Mouse (Mus musculus) left cerebral cortex, adult 18-20 months (tissue): ENCODE measurements at regions not wholly inside any gene's neighbourhood (a gene's known extent, or its start where the extent isn't known, plus 50 kb on each side); places are given as distances from the start of the nearest gene placed in this dataset.
A peak's percentile ranks its signal among the peaks of the same experiment; 100 is the strongest.

Source experiments
- DNase-seq, 2 experiments: peaks; one replicate each; pipeline ENCODE4 v3.0.0; 2021 to 2022; ENCODE audit warnings: low spot score in 2 of 2, mixed read lengths in 1 of 2

DNA sequence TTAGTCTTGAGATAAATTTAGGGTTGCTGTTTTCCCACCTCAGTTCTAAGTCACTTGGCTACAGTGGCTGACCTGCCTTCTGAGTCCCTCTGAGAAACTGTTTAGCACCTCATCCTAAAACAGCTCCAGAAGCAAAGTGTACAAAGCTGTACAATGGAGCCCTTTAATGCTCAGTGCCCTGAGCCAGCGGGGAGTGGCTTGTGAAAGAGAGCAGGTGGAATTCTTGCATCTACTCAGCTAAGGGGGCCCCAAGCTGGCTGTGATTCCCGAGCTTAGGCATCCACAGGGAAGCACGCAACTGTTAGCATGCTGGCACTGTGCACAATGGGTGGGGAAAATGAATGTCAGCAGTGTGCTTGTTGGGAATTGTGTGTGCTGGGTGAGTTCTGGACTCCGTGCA lies 63.2 kb upstream of the Kcnj15 start:
- no peak for DNase-seq

DNA sequence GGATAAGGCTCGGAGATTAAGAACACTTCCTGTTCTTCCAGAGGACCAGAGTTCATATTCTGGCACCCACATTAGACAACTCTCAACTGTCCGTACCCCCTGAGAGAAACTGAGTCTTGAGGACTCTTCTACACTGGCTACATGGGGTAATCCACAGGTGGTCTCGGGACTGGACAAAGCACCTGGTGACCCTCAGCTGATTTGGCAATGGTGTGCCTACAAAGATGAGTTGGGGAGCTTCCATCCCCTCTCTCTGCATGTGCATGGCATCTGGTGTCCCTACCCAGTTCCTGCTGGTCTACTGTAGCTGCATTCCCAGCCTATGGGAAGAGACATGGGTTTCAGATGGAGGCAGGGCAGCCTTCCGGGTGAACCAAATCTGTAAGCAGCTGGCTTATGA lies 61.2 kb upstream of the Kcnj15 start:
- no peak for DNase-seq

DNA sequence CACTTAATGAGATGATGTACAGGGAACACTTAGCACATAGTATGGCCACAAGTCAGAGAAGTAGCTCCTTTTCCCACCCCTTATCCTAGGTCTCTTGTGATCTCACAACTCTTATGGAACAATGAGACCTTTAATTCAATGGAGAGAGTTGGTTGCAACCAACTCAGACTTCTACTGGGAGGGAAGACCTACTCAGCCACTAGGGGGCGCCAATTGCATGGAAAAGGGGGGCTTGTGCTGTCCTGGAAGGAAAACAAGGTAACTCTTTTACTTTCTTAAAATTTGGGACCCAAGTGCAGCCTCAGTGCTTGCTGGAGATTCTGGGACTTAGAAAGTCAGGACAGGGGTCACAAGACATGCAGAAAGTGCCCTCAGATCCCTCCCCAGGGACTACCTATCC lies 60.7 kb upstream of the Kcnj15 start:
- DNase-seq: peak; percentile 57 to 89

DNA sequence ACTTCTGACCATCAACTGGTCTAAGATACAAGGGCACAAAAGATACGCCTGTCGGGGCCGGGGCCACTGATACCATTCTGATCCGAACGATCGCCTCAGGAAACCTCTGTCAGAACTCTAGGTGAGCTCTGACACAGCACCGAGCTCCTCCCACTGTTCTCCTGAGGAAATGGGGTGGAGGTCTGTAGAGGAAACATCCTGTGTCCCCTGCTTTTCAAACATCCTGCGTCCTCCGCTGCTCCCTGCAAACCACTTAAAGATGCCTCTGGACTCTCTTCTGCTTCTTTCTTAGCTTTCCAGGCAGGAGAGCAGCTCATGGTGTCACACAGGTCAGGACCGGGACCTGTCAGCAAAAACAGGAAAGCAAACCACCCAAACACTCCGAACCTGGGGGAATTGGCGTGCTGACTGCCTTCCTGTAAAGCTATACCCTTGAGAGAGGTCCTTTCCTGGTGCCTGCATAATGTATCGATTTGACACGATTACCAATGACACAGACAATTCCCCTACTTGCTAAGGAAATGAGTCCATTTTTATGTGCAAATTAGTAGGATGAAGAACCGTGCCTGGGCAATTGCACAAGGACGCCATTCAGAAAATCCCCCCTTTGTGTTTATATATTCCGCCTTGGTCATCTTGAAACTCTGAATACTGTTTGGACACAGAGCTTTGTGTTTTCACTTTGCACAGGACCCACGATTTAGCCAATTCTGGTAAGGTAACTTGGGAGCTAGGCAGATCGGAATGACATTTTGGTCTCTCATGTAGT lies 58.4 kb upstream of the Kcnj15 start:
- DNase-seq: no peak

DNA sequence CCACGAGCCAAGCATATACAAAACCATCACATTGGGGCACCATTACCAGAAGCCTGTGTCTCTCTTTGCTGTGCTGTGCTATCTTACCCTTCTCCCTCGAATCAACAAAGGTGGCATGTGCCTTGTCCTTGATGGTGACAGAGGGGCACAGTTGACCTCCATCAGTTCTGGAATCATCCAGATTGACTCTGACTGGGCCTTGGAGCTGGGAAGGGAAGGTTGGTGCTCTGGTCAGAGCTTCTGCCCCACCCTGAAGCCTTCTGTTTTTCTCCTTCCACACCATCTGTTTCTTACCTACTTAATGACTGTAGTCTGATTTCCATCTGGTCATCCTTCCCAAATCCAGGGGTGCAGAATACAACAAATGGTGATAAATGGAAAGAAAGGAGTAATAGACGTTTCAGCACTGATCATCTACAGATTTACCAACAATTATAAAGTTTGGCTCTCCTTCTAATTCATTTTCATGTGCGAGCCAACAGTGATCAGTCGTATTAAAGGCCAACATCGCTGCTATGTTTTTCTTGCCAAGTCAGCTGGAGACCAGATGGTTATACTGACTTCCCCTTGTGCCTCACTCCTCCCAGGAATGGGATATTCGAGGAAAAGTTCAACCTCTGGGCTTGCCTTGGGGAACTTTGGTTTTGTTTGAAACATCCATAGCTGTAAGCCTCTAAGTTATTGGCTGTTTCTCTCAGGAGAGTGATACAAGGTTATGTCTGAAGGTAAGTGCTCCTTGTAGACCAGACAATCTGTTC lies 55.1 kb upstream of the Kcnj15 start:
- no peak for DNase-seq

DNA sequence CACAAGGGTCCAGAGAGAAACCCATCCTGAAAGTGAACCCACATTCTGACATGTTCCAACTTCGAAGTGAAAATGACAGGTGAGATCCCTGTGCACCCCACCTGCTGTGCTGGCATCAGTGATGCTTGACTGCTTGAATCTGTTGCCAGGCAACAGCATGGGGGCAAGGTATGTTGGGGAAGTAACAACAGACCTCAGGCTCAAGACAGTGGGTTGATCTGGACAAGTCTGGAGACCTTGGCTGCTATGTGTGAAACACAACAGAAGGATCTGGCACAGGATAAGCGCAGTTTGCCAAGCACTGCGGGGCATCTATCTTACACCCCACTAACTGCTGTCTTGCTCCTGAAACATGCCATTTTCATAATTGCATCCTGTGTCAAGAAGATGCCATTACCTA lies 54.3 kb upstream of the Kcnj15 start:
- no peak for DNase-seq

DNA sequence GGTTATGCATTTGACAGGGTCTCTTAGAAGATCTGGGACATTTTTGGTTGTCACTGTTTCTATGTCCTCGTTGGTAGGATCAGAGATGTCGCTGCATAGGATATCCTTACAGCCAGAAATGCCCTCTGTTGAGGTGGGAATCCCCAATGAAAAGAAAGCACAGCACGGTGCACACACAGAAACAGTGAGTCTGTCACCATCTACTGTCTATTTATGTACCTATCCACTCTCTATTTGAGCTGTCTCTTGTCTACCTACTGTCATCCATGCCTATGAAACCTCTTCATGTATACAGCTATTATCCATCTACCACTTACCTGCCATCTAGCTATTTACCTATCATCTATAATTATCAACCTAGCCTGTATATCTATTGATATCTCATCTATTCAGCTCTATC lies 53.6 kb upstream of the Kcnj15 start:
- DNase-seq: no peak

DNA sequence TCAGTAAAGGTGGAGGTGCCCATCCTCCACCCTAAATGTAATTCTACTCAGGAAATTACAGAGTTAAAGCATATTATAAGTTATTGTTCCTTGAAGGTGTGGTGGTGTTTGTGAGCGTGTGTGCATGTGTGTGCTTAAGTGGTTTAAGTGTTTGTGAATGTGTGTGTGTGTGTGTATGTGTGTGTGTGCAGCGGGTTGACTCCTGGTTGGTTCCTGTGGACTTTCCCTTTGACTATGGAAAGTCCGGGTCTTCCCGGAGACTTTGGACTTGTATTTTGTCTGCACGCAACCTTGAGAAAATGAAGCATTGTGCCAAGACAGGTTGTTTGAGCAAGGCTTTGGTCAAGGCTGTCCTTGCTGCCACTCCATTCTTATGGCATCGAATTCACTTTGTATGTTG lies 52.9 kb upstream of the Kcnj15 start:
- no peak for DNase-seq

DNA sequence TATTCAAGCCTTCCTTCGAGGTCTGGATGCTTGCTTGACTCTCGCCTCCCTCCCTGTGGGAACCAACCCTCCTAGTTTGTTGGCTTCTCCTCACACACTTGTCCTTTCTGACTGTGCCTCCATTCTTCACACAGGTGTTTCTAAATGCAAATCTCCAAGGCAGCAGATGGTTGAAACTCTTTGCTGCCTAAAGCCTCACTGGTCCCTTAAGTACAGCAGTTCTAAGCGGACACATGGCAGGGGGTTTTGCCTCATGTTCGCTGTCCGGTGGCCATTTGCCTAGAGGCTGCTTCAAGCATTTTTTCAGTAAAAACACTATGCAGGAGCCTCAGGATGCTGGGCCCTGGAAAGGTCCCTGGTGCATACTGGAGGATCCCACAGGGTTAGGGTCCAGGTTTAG lies 50.9 kb upstream of the Kcnj15 start:
- DNase-seq: no peak

DNA sequence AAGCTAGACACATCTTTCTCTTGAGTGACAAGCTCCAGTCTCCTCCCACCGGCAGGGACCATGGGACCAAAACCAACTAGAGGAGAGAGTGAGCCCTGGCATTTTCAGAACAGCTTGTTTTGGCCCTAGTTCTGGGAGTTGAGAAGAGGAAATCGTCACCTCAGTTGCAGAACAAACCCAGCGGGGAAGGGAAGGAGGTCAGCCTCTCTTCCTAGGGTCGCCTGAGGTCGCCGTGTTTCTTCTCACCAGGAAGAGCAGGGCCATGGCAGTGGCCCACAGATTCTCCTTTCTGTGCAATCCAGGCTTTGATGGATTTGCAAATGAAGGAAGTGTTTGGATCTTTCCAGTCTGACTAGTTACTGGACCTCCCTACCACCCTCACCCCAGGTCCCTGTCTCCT lies 49.8 kb upstream of the Kcnj15 start:
- DNase-seq: no peak
